Mouse (Mus musculus) limb, embryonic 14.5 days (tissue): ENCODE measurements around the gene Coa6. TPM values are rescaled to one million over a fixed set of nuclear protein-coding genes. Genes with fewer than 3 reads are reported as not detected.

Source experiments
- ATAC-seq: fragments of 200-750 bp; cut with Nextera tagmentation; 2 replicates; pipeline ENCODE4 v1.8.0; 2017; ENCODE audit warnings: low read depth, moderate number of reproducible peaks, moderate TSS enrichment; ENCODE audit not compliant: low FRiP score
- DNase-seq: peaks from one replicate; pipeline ENCODE4 v3.0.0-alpha.2; 2015; ENCODE audit warnings: low spot score
- H3K27ac ChIP-seq: fragments of 300-500 bp; sonication (generic); replicated peaks from 2 replicates; pipeline ENCODE4 v1.5.1; 2014; ENCODE audit warnings: low read depth, mild to moderate bottlenecking, low read length, moderate library complexity, mixed read lengths
- H3K27me3 ChIP-seq: fragments of 300-500 bp; sonication (generic); 2 replicates; pipeline ENCODE4 v1.6.1; 2014; ENCODE audit warnings: low read length, mixed read lengths; ENCODE audit not compliant: control insufficient read depth, insufficient read depth
- H3K36me3 ChIP-seq: fragments of 300-500 bp; sonication (generic); 2 replicates; pipeline ENCODE4 v1.6.1; 2014; ENCODE audit warnings: mild to moderate bottlenecking, low read length, moderate library complexity, mixed read lengths; ENCODE audit not compliant: control insufficient read depth, insufficient read depth
- H3K4me1 ChIP-seq: fragments of 300-500 bp; sonication (generic); 2 replicates; pipeline ENCODE4 v1.6.1; 2014; ENCODE audit warnings: antibody characterized with exemption, low read length, mixed read lengths; ENCODE audit not compliant: control insufficient read depth, insufficient read depth
- H3K4me2 ChIP-seq: fragments of 300-500 bp; sonication (generic); replicated peaks from 2 replicates; pipeline ENCODE4 v1.6.1; 2014; ENCODE audit warnings: low read depth, mild to moderate bottlenecking, low read length, moderate library complexity; ENCODE audit not compliant: severe bottlenecking
- H3K4me3 ChIP-seq: fragments of 300-500 bp; sonication (generic); replicated peaks from 2 replicates; pipeline ENCODE4 v1.5.1; 2014; ENCODE audit warnings: low read length
- H3K9ac ChIP-seq: fragments of 300-500 bp; sonication (generic); 2 replicates; pipeline ENCODE4 v1.6.1; 2014; ENCODE audit warnings: mild to moderate bottlenecking, low read depth, low read length, moderate library complexity; ENCODE audit not compliant: severe bottlenecking
- H3K9me3 ChIP-seq: fragments of 300-500 bp; sonication (generic); 2 replicates; pipeline ENCODE4 v1.6.1; 2016; ENCODE audit warnings: low read length; ENCODE audit not compliant: control insufficient read depth
- POLR2A ChIP-seq: fragments of 200-500 bp; IDR thresholded peaks from 2 replicates; pipeline ENCODE4 v1.8.0; 2012; ENCODE audit warnings: inconsistent platforms, mild to moderate bottlenecking, moderate library complexity, borderline replicate concordance; ENCODE audit not compliant: insufficient read depth, insufficient read length; ENCODE audit errors: extremely low read depth
- WGBS: fragments of 180-500 bp; shearing (Covaris S2); extraction: QIAGEN DNeasy Blood & Tissue Kit; methylation state at CpG from one replicate; pipeline ENCODE4 v1.1.7; 2014; 5-methylcytosine and 5-hydroxymethylcytosine counted together
- polyA plus RNA-seq, 2 experiments: library from polyadenylated mRNA; depleted of rRNA in 1 of 2; stranded (reverse) in 1 of 2; unstranded in 1 of 2; fragments of >200 nt; fragmentation: Nextera tagmentation in 1 of 2; extraction: Ambion mirVana in 1 of 2; gene quantifications; 2 replicates each; pipeline versions ENCODE4 v1.2.1 to v1.2.3; 2012 to 2014

The Coa6 gene
- polyA plus RNA-seq, 2 experiments: 38.9 to 51.1 TPM

- Histone ChIP-seq H3K4me2 (no peak overlapping the region), H3K4me1 (no peaks in the 10 kb centered on the region), H3K4me3 (no peak overlapping the region), H3K27ac (no peak overlapping the region), H3K9ac (no peak overlapping the region), H3K27me3 (no peaks in the 10 kb centered on the region), H3K9me3 (no peaks in the 10 kb centered on the region), H3K36me3 (no peaks in the 10 kb centered on the region)
- TF ChIP-seq POLR2A: no peak
- DNase-seq (no peak), ATAC-seq (no peak)
- WGBS: 77% methylated on average over 4 of the region's 4 CpGs
Observed at GRCm38 (mm10) chr8:126405030-126405429, 17.3 kb upstream of the Coa6 start.

GRCm38 (mm10) chr8:126420834-126421233, 1.5 kb upstream of the Coa6 start:
- H3K9me3 ChIP-seq: no peaks in the 10 kb centered on the region
- H3K27ac ChIP-seq: no peak overlapping the region
- DNase-seq (no peak), ATAC-seq (no peak)
- 71% methylated on average over 3 of the region's 3 CpGs for WGBS
- no peak overlapping the region for H3K4me2 ChIP-seq
- H3K9ac ChIP-seq: no peak overlapping the region
- peaks cover 9% of the 10 kb centered on the region for H3K36me3 ChIP-seq
- peaks cover 10% of the 10 kb centered on the region for H3K4me1 ChIP-seq
- H3K27me3 ChIP-seq: no peaks in the 10 kb centered on the region
- no peak for TF ChIP-seq POLR2A
- no peak overlapping the region for H3K4me3 ChIP-seq

GRCm38 (mm10) chr8:126422920-126423300, 595 bp downstream of the Coa6 start:
- H3K4me3 ChIP-seq: peak overlapping the region; percentile 74
- H3K9ac ChIP-seq: peak overlapping the region; percentile 83
- WGBS: 4% methylated on average over 9 of the region's 9 CpGs
- TF ChIP-seq POLR2A: no peak
- no peaks in the 10 kb centered on the region for H3K9me3 ChIP-seq
- H3K4me1 ChIP-seq: peaks cover 10% of the 10 kb centered on the region
- peak; percentile 27 for DNase-seq
- peaks cover 29% of the 10 kb centered on the region for H3K36me3 ChIP-seq
- no peaks in the 10 kb centered on the region for H3K27me3 ChIP-seq
- peak; percentile 13 for ATAC-seq
- peak overlapping the region; percentile 89 for H3K4me2 ChIP-seq
- H3K27ac ChIP-seq: peak overlapping the region; percentile 70

- peaks cover 42% of the 10 kb centered on the region for H3K36me3 ChIP-seq
- no peak overlapping the region for H3K4me3 ChIP-seq
- H3K9me3 ChIP-seq: no peaks in the 10 kb centered on the region
- DNase-seq (no peak), ATAC-seq (no peak)
- no peak overlapping the region for H3K4me2 ChIP-seq
- H3K27me3 ChIP-seq: no peaks in the 10 kb centered on the region
- H3K4me1 ChIP-seq: peaks cover 10% of the 10 kb centered on the region
- TF ChIP-seq POLR2A: no peak
- no peak overlapping the region for H3K9ac ChIP-seq
- H3K27ac ChIP-seq: no peak overlapping the region
- WGBS: 90% methylated on average over 4 of the region's 4 CpGs
Observed at GRCm38 (mm10) chr8:126424163-126424562, 1.8 kb downstream of the Coa6 start.

- WGBS: 74% methylated on average over 1 of the region's 1 CpGs
- no peak for TF ChIP-seq POLR2A
- ATAC-seq (no peak), DNase-seq (no peak)
- H3K4me3 ChIP-seq: no peak overlapping the region
- peaks cover 10% of the 10 kb centered on the region for H3K4me1 ChIP-seq
- H3K27me3 ChIP-seq: no peaks in the 10 kb centered on the region
- H3K4me2 ChIP-seq: no peak overlapping the region
- no peaks in the 10 kb centered on the region for H3K9me3 ChIP-seq
- H3K9ac ChIP-seq: no peak overlapping the region
- no peak overlapping the region for H3K27ac ChIP-seq
- H3K36me3 ChIP-seq: peaks cover 44% of the 10 kb centered on the region
Observed at GRCm38 (mm10) chr8:126424946-126425345, 2.6 kb downstream of the Coa6 start.

GRCm38 (mm10) chr8:126429635-126430034, 7.3 kb downstream of the Coa6 start:
- Histone ChIP-seq H3K4me3 (no peak overlapping the region), H3K9ac (no peak overlapping the region), H3K27ac (no peak overlapping the region), H3K36me3 (peaks cover 72% of the 10 kb centered on the region), H3K27me3 (no peaks in the 10 kb centered on the region), H3K9me3 (no peaks in the 10 kb centered on the region), H3K4me2 (no peak overlapping the region), H3K4me1 (no peaks in the 10 kb centered on the region)
- ATAC-seq: no peak
- TF ChIP-seq POLR2A: no peak
- WGBS: 95% methylated on average over 5 of the region's 5 CpGs
- no peak for DNase-seq
